Mouse (Mus musculus) C2C12 (cell line): Measurements from ENCODE around the gene March4.

ENCODE experiments used
- CTCF ChIP-seq: IDR thresholded peaks from one replicate; pipeline ENCODE4 v1.5.1; 2011; ENCODE audit not compliant: control insufficient read depth, insufficient read depth, insufficient read length
- MYOD1 ChIP-seq: IDR thresholded peaks from one replicate; pipeline ENCODE4 v1.6.1; 2011; ENCODE audit warnings: low read depth; ENCODE audit not compliant: control insufficient read depth, insufficient read length
- USF1 ChIP-seq: IDR thresholded peaks from one replicate; pipeline ENCODE4 v1.6.1; 2011; ENCODE audit warnings: low read depth, mild to moderate bottlenecking, control low read depth, moderate library complexity

- no peak for TF ChIP-seq CTCF
- no peak for TF ChIP-seq USF1
- no peak for TF ChIP-seq MYOD1
These were observed 47.2 kb upstream of the March4 start for GRCm38 (mm10) chr1:72583906-72584305.
